Mouse (Mus musculus) right cerebral cortex, postnatal 4 days (tissue): ENCODE measurements around the gene Chd2.
"Not testable (repeated sequence)": the region's sequence is repeated elsewhere in the genome, so short reads cannot be mapped to it uniquely, and the experiment has no call there.

ENCODE experiments used
- DNase-seq: peaks from one replicate; pipeline ENCODE4 v3.0.0-alpha.2; 2022

Gene Chd2

DNA sequence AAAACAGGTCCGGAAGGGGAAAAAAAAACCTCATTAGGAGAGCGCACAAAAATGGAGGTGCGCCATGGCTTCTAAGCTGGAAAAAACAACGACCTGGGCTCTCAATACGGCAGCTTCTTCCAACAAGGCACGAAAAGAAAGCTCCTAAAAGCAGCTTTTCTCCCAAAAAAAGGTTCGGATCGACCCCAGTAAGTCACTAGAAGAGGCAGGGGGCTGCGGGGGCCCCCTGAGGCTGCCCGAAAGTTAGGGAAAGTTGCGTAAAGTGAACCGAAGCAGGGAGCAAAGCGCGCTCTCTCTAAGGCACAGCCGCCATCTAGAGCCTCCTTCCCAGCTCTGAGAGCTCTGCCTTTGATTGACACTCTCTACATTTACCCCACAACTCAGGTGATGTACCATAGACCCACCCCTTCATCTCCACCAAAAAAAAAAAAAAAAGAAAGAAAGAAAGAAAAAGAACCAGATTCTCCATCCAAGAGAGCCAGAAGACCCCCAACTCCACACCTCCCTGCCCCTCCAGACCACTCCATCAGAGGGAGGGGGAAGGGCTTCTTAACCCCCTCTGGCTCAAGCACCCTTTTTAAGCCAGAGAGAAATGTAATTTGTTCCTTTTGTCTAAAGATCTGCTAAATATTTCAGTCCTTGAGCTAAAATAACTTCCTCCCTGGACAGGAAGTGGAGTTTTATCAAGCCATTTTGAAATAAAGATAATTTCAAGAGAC lies at the start of gene Chd2:
TSS of gene Chd2 (minus strand) at position 419 of the 719 bp plus-strand sequence.
- peak; percentile 55 for DNase-seq

DNA sequence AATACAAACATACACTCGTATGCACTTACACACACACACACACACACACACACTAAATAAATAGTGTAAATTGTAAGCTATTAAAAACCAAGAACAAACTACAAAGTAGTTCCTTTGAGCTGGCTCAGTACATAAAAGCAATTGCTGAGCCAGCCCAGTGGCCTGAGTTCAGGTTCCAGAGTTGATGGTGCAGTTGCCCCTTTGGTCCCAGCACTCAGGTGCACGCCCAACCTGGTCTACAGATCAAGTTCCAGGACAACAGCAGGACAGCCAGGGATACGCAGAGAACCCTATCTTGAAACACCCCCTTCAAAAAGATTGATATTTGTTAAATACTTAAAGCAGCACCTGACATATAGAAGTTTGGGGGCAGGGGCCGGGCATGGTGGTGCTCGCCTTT lies 49.1 kb upstream of the Chd2 start:
- no peak for DNase-seq

DNA sequence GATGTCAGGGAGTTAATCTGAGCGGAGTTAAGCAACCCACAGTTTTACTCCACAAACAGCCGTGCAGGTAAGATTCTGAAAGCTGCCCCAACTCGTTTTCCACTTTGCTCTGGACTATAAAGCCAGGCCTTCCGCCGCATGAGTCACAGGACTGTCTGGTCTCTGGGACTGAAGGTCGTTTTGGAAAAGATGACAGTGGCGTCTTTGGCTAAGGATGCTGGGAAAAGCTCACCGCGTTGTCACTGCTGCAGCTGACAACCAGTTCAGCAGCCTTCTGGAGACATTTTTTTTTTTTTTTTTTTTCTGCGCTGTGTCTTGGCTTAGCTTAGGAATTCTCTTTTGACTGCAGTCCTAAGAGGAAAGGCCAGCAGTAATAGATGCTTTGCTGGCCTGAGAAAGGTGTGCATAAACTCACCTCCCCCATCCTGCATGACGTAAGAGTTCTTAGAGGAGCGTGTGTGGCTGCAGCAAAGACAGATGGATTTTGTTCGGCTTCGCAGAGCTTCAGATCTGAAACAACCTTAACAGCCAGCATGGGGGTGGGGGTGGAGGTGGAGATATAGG lies 47.7 kb upstream of the Chd2 start:
- DNase-seq: peak; percentile 24

DNA sequence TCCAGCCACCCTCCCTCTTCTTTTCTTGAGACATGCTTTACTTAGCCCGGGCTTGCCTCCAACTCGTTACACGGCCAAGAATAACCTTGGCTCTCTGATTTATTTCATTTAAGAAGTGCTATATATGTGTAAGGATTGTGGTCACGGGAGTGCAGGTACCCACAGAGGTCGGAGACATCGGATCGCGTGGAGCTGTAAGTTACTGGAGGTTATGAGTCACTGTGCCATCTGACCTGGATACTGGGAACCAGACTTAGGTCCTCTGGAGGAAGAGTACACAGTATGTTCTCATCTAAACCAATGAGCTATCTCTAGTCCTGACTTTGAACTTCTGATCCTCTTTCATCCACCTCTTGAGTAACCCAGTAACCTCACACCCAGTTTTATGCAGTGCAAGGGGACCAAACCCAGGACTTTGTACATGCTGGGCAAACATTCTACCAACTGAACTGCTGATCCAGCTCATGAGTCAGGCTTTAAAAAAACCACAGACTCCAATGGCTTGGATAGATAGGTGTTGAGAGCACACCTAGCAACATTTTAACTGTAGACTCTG lies 46.8 kb upstream of the Chd2 start:
- peak; percentile 36 for DNase-seq

DNA sequence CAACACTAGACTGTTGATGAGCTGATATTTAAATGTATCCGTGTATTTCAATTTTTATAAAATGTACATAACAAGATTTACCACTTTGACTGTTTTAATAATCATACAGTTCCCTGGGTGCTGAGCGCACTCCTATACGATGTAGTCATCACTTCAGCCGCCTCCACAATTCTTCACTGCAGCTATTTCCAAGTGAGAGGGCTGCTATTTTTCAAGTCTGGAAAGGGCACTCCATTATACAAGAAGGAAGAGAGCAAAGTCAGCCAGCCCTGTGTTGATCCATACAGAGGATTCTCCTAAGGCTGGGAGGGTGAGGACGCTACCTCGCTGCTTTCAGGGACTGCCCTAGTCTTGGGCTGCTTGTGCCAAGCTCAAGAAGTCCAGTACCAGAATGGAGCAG lies 45.1 kb upstream of the Chd2 start:
- DNase-seq: no peak

DNA sequence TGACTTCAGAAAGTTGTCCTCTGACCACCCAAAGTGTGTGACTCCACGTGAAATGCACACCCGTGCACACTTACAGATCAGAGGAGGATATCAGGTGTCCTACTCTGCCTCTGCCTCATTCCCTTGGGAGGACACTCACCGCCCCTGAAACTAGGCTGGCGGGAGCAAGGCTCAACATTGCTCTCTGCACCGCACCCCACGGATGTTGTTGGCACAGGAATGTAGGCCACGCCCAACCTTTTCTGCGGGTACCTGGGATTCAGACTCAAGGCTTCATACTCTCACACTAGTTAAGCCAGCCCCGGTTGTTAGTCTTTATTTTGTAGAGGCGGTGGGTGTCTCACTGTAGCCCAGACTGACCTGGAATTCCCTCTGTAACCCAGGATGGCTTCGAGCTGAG lies 44.6 kb upstream of the Chd2 start:
- DNase-seq: no peak

DNA sequence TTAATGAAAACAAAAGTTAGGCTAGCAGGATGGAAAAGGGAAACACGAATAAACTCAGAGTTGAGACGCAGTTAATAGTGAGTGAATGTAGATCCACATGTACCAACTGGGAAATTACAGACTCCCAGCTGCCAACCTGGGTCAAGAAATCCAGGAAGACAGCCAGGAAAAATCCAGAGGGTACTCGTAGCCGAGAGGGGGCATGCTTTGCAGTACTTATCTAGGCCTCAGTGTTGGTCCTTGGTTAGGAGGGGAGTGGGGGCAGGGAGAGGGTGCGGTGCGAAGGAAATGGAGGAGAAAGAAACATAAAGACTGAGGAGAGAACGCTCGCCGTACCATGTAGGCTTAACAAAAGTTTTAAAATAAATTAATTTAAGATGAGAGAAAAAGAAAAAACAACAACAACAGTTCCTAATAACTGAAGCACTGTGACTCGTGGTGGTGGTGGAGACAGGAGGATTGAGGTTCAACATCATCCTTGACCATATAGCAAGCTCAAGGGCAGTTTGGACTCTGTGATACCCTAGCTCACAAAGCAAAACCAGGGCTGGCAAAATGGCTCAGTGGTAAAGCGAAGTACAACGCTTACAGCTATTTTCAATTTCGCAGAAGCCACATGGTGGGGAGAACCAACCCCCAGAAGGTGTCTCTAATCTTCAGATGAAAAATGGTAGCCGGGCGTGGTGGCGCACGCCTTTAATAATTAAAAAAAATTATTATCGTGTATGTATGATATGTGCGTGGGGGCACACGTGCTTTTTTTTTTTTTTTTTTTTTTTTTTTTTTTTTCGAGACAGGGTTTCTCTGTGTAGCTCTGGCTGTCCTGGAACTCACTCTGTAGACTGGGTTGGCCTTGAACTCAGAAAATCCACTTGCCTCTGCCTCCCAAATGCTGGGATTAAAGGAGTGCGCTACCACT lies 43.7 kb upstream of the Chd2 start:
- DNase-seq: no peak

DNA sequence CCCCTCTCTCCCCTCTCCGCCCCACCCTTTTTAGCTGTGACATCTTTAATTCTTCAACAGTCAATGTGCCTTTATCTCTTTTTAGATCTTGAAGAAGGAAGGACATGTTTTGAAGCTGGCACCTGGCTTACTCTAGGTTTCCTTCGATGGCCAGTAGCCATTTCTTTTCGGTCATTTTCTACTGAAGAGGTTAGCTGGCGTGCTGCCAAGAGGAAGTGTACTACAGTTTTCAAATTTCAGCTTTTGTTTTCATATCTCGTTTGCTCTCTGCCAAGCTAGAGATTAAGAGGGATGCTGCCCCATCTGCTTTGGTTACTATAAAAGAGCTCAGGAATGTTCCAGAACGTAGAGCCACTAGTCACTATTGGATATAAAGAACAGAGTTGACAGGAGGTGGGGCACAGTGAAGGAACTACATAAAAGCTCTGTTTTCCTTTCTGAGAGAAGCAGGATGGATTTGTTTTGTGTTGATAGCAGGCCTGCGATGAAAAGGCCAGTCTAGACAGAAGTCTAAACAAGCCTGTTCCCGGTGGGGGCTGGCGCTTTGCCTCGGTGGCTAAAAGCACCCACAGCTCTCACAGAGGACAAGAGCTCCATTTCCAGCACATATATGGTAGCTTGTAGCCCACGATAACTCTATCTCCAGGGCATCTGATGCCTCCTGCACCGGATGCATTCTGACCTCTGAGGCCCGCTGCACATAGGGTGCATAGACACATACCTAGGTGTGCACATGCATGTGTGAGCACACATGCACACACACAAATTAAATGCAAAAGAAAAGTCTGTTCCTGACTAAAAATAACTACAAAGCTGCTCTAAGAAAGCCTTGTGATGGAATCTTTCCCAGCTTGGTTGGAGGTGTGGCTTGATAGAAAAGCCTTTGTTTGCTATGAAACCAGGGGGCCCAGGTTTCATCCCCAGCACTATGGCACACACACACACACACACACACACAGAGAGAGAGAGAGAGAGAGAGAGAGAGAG lies 42.7 kb upstream of the Chd2 start:
- DNase-seq: peak; percentile 67

DNA sequence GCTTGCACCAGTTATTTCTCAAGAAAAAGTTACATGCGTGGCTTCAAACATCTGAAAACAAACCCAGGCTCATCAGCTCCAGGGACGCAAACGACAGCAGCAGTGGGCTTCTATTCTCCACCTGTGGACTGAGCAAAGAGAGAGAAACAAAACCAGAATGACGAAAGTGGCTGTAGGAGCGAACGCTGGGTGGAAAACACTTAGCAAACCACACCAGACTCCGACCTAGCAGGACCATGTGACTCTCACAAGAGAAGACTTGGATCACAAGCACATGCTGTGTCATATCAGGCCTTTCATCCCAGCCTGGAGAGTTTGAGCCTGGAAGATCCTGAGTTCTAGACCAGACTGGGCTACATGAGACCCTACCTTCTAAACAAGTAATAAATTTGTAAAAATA lies 41.8 kb upstream of the Chd2 start:
- DNase-seq: no peak

DNA sequence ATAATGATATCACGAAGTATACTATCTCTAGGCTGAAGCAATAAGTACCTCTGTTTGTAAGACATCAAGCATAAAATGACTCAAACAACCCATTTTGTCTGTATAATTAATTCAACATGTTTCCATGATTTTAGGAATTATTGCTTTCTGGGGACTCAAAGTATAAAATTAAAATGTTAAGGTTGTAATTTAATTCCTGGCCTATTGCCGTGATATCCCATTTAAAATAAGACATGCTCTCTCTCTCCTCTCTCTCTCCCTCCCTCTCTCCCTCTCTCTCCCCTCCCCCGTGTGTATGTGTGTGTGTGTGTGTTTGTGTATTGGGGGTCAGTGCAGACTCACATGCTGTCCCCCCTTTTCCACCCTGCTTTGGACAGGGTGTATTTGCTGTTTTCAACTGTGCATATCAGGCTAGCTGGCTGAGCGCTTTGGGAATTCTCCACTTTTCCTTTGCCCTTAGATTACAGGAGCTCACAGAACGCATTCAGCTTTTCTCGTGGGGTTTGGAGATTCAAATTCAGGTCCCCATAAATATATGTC lies 40.3 kb upstream of the Chd2 start:
- DNase-seq: no peak

DNA sequence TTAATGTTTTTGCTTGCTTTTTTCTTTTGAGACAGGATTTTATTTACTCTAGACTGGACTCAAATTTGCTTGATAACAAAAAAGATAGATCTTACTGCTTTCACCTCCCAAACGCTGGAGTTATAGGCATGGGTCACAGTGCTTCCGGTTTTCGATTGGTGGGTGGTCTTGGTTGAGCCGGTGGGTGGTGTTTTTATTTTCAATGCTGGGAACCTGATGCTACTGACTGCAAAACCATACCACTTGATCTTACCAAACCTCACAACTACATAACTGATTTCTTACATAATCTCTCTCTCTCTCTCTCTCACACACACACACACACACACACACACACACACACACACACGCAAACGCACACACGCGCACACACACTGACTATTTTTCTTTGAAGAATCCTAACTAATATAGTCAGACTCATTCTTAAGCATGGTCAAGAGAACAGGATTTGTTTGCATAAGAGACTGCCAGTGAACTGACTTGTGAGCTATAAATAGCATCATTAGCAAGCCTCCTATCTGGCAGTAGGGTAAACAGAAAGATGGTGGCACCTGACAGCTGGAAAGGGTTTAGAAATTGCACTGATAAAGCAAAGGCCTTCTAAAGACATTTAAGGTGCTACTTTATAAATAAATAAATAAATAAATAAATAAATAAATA lies 37.6 kb upstream of the Chd2 start:
- DNase-seq: no peak

DNA sequence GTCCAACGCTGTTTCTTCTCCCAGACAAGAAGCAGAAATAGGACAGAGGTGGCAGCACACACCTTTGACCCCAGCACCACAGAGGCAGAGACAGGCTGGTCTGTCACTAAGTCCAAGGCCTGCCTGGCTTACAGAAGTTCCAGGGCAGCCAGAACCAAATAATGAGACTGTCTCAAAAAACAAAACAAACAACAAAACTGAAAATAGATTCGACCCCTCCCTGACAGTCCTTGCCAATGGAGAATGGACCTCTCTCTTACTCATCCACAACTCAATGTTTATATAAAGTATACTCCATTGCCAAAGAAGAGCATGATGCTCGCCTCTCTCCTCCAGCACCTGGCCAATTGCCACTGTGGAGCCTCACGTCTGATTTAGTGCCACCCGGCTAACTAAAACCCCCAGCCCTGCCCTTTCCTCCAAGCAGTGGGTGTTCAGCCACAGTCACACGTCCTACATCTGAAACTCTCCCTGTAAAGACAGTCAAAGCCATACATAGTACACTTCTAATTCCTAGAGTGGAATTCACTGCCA lies 36.3 kb upstream of the Chd2 start:
- DNase-seq: no peak

DNA sequence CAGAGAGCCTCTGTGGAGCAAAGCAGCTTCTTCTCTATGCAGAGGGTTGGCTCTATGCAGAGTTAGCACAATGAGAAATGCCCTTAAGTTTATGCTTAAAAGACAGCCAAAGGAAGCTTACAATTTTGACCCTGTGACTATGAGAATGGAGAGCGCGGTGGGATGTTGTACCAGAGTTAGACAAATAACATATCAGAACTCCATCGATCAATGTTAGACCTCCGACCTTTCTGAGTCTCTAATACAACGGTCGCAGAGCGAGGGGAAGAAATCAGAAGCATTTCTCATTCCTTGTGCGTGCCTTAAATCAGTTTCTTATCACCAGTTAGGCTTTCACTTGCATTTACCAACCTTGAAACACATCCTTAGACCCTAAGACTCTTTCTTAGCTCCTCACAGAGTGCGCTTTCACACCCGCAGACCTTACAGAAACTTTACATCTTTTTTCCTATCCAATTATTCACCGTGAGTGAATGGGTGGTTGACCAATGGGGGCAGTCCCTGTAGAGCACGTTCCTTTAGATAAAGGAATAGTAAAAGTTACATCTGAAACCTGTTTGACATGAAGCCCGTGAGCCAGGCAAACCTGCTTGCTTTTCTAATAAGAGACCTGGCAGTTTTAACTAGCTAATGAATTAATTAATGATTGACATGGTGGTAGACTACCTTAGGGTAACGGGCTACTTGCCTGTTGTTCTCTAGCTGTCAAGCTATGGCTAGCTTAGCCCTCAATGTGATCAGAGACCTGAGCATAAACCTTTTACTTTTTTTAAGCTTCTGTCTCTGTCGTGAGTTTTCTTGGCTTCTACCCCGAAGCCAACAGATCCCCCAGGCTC lies 34.7 kb upstream of the Chd2 start:
- DNase-seq: no peak

DNA sequence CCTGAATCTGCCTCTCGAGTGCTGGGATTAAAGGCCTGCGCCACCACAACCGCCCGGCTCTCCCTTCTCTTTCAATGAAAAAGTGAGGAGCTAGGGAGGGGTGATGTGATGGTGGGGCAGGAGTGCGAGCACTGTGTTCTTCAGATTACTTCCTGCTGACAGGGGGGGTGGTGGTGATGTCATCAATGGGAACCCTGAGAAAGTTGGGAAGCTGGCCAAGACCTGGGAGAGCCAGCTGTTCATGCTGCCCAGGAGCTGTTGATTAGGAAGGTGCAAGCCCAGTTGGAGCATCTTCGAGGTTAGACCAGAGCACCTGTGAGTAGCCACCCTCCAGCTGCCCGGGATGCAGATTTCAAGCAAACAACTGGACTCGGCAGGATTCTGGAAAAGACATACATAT lies 33.6 kb upstream of the Chd2 start:
- no peak for DNase-seq

DNA sequence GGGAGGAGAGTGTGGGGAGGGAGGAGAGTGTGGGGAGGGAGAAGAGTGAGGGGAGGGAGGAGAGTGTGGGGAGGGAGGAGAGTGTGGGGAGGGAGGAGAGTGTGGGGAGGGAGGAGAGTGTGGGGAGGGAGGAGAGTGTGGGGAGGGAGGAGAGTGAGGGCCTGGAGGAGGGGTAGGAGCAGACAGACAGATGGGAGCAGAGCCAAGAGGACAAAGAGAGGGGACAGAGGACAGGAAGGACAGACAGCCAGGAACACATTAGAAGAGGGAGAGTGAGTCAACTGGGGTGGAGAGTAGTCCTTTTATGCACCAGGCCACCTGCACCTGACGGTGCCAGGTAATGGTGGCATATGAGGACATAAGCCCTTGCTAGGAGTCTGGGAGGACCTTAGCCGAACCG lies 33.0 kb upstream of the Chd2 start:
- DNase-seq: not testable (repeated sequence)

DNA sequence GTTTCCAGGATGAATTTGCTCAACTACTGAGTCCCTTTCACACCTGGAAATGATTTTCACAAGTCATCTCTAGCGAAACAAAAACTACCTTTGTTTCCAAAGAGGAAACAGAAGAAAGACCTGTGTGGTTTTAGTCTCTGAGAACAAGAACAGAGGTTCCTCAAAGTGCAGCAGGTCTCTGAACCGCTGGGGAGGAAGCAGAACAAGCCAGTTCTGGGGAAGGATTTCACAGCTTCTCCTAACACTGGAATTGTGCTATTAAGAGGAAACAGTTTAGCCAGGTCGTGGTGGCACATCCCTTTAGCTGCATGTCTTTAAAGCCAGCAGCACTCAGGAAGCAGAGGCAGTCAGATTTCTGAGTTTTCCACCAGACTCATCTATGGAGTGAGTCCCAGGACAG lies 30.9 kb upstream of the Chd2 start:
- DNase-seq: no peak

DNA sequence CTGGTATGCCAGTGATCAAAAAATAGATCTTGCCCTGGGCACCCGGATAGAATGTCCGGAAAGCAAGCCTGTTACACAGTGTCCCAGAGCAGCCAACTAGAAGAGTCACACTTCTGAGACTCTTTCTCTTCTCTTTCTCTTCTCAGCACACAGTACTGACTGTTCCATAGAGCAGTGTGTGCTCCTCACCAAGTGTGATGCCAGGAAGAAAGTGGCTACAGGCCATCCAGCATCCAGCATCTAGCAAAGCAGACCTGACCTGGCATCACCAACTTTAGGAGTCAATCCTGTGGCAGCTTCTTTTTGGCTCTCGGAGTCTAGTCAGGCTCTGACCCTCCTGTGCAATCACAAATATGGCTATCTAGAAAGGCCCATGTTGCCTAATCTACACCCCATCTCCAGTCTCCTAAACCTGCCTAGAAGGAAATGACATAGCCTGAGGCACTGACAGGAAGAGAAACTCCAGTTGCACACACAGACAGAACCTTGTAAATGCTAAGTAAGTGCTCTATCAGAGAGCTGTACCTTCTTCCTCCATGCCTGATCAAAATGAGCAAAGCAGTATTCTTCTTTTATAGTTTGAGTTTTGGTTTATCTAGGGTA lies 27.3 kb upstream of the Chd2 start:
- no peak for DNase-seq

DNA sequence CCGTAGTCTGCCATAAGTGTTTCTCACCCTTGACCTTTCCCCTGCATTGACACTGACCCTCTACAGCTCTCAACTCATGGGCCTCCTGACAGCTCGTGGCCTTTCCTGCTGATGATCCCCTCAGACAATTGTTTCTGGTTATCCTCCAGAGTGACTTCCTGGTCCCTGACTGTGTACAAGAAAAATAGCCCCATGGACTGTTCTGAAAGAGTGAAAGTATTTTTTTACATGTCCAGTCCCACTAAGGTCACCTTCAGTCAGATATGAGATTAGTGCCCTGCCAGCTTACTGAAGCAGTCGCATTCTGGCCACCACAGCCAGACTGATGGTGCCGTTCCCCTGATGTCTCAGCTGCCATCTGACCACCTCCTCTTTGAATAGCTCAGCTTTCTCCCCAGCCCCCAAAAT lies 26.1 kb upstream of the Chd2 start:
- no peak for DNase-seq

DNA sequence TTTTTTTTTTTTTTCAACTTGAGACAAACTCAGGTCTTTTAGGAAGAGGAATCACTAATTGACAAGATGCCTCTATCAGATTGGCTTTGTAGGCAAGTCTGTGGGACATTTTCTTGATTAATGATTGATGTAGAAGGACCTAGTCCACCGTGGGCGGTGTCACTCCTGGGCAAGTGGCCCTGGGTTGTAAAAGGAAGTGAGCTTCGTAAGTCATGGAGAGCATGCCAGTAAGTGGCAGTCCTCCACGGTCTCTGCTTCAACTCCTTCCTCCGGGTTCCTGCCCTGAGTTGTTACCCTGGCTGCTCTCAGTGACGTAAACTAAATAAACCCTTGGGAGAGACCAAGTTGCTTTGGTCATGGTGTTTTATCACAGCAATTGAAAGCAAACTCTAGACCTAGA lies 22.5 kb upstream of the Chd2 start:
- DNase-seq: no peak
